In the genomic region with DNA sequence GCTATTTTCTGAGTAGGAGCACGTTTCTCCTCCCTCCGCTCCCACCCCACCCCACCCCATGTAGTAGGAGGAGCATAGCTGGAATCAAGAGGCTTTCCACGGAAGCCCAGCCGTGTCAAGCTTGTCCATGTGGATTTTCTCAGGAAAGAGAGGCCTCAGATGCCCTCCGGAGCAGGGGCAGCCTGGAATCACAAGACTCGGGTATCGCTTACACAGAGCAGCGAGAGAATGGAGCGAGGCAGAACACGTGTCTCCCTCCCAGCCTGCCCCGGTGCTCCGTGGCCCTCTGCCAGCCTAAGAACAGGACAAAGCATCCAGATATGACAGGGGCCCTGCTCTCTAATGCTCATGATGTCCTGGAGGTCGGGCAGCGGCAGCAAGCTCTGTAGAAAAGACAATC, we compare ENCODE assay signal across 9 mouse cellular contexts. TPM values are rescaled to one million over a fixed set of nuclear protein-coding genes. Genes with fewer than 3 reads are reported as not detected.
A peak's percentile ranks its signal among the peaks of the same experiment; 100 is the strongest.
DNase-seq lines count a peak whose midpoint lies in the region; ATAC-seq and TF ChIP-seq lines count a peak whose summit lies in the region.
"Had no signal": no experiment of that assay in that cellular context is flagged by ENCODE, and none has a peak within 500 bp of the region (broad histone marks: within the 10 kb centered on the region; RNA-seq: fewer than 3 reads in every experiment).

No protein-coding gene starts in this region.

- DNase-seq in 3T3-L1 (ENCODE audit: low read depth, low spot score) (peak; percentile 36), liver (peak; percentile 50)
- peak; percentile 91 for DNase-seq in brain, embryonic 14.5 days (ENCODE audit: low read depth)
- DNase-seq in fibroblast of lung, adult 2 months (ENCODE audit: low read depth) = peak; percentile 56
- DNase-seq in thymus, postnatal 25 days = no peak

- no peaks in the 10 kb centered on the region for H3K36me3 ChIP-seq in heart, embryonic 13.5 days
- H3K36me3 ChIP-seq in kidney, embryonic 16.5 days (ENCODE audit: insufficient read depth, low read length) = no peaks in the 10 kb centered on the region
- H3K36me3 ChIP-seq in myocyte (ENCODE audit: control insufficient read depth, insufficient read depth) = no peaks in the 10 kb centered on the region

- TF ChIP-seq POLR2A in brain, embryonic 14.5 days (IDR thresholded peaks at IDR 0.05; ENCODE audit: borderline replicate concordance, extremely low read depth, insufficient read depth, insufficient read length, poor library complexity, severe bottlenecking) = peak; percentile 32; the same call in 1 of the 2 replicates
- TF ChIP-seq POLR2A in myocyte (IDR thresholded peaks at IDR 0.05; ENCODE audit: insufficient read length, low read depth) = peak; percentile 17

- no peaks in the 10 kb centered on the region for H3K27me3 ChIP-seq in heart, embryonic 13.5 days (replicated peaks)
- H3K27me3 ChIP-seq in kidney, embryonic 16.5 days (ENCODE audit: insufficient read depth, low read length) = no peaks in the 10 kb centered on the region
- peaks cover 10% of the 10 kb centered on the region for H3K27me3 ChIP-seq in myocyte (ENCODE audit: control insufficient read depth, insufficient read depth, insufficient read length)

- no peak for TF ChIP-seq CTCF in brain, embryonic 14.5 days (IDR thresholded peaks at IDR 0.05; ENCODE audit: borderline replicate concordance, extremely low read depth, insufficient read depth, insufficient read length)

- peak overlapping the region; percentile 88 for H3K27ac ChIP-seq in heart, embryonic 13.5 days (replicated peaks)
- no peak overlapping the region for H3K27ac ChIP-seq in kidney, embryonic 16.5 days (ENCODE audit: low read length)

- ATAC-seq in heart, embryonic 13.5 days (ENCODE audit: extremely low read depth, insufficient number of reproducible peaks, low FRiP score, low TSS enrichment) = peak; percentile 80
- ATAC-seq in kidney, embryonic 16.5 days (ENCODE audit: low FRiP score, low TSS enrichment) = peak; percentile 94
- ATAC-seq: Patski had no signal

- H3K4me3 ChIP-seq in heart, embryonic 13.5 days = peak overlapping the region; percentile 45
- peak overlapping the region; percentile 48 for H3K4me3 ChIP-seq in kidney, embryonic 16.5 days (ENCODE audit: low read length)
- no peak overlapping the region for H3K4me3 ChIP-seq in myocyte

- no peaks in the 10 kb centered on the region for H3K9me3 ChIP-seq in heart, embryonic 13.5 days
- no peaks in the 10 kb centered on the region for H3K9me3 ChIP-seq in kidney, embryonic 16.5 days (ENCODE audit: low read length)

- WGBS in heart, embryonic 13.5 days = 2% methylated on average over 14 of the region's 14 CpGs
- 1% methylated on average over 14 of the region's 14 CpGs for WGBS in kidney, embryonic 16.5 days

- H3ac ChIP-seq in myocyte (ENCODE audit: control insufficient read depth, insufficient read length) = no peak overlapping the region

- peaks cover 26% of the 10 kb centered on the region for H3K4me1 ChIP-seq in heart, embryonic 13.5 days
- H3K4me1 ChIP-seq in kidney, embryonic 16.5 days (ENCODE audit: insufficient read depth, low read length) = peaks cover 7% of the 10 kb centered on the region

- peak overlapping the region; percentile 70 for H3K9ac ChIP-seq in heart, embryonic 13.5 days
- peak overlapping the region; percentile 67 for H3K9ac ChIP-seq in kidney, embryonic 16.5 days (replicated peaks; ENCODE audit: low read length)

- H3K4me2 ChIP-seq in heart, embryonic 13.5 days = peak overlapping the region; percentile 68
- peak overlapping the region; percentile 67 for H3K4me2 ChIP-seq in kidney, embryonic 16.5 days (replicated peaks; ENCODE audit: low read depth, low read length)
- peak overlapping the region; percentile 64 for H3K4me2 ChIP-seq in myocyte (ENCODE audit: low read depth)

- H3K79me2 ChIP-seq in myocyte (ENCODE audit: control insufficient read depth, insufficient read depth) = no peaks in the 10 kb centered on the region

TF ChIP-seq in myocyte, 11 proteins besides CTCF, POLR2A, EP300 and RAD21:
- TF ChIP-seq TCF12 (IDR thresholded peaks at IDR 0.05; ENCODE audit: insufficient read depth, poor library complexity, severe bottlenecking) = no peak
- TF ChIP-seq USF1 (IDR thresholded peaks at IDR 0.05; ENCODE audit: low read depth) = no peak
- TF ChIP-seq E2F4 (IDR thresholded peaks at IDR 0.05; ENCODE audit: insufficient read depth) = no peak
- no peak for TF ChIP-seq SRF (IDR thresholded peaks at IDR 0.05; ENCODE audit: control insufficient read depth, insufficient read length, low read depth)
- TF ChIP-seq MAX (IDR thresholded peaks at IDR 0.05; ENCODE audit: low read depth) = no peak
- no peak for TF ChIP-seq MYOD1 (IDR thresholded peaks at IDR 0.05; ENCODE audit: control insufficient read depth in 1 of 3, insufficient read length in 2 of 3, low read depth in 2 of 3)
- TF ChIP-seq TCF3 (IDR thresholded peaks at IDR 0.05; ENCODE audit: insufficient read length, low read depth) = no peak
- TF ChIP-seq REST (IDR thresholded peaks at IDR 0.05; ENCODE audit: insufficient read depth, insufficient read length) = no peak
- TF ChIP-seq CEBPB (IDR thresholded peaks at IDR 0.05; ENCODE audit: insufficient read depth, poor library complexity, severe bottlenecking) = no peak
- TF ChIP-seq POLR2AphosphoS2 (IDR thresholded peaks at IDR 0.05; ENCODE audit: insufficient read length, low read depth) = no peak
- TF ChIP-seq MYOG (IDR thresholded peaks at IDR 0.05; ENCODE audit: control insufficient read depth in 1 of 3, insufficient read depth in 1 of 3, insufficient read length in 2 of 3, low read depth in 2 of 3) = no peak

RNA-seq across cellular contexts. Expression of gene Slc25a4, which starts 5.8 kb away (rescaled TPM):
- 541 and 572 TPM in 2 replicates for polyA plus RNA-seq in brain, embryonic 14.5 days (2012; rRNA removed)
- polyA plus RNA-seq in heart, embryonic 13.5 days (2015; fragmentation: Nextera tagmentation; extraction: Ambion mirVana) = 1,621 and 1,814 TPM in 2 replicates
- polyA plus RNA-seq in kidney, embryonic 16.5 days (2015; fragmentation: Nextera tagmentation; extraction: Ambion mirVana) = 616 and 637 TPM in 2 replicates
- 368 TPM for polyA plus RNA-seq in myocyte (2012; fragmentation: generic; extraction: Trizol)
